Mouse (Mus musculus): ENCODE measurements around the gene Eda. TPM values are rescaled to one million over a fixed set of nuclear protein-coding genes. Genes with fewer than 3 reads are reported as not detected.
"Not testable (repeated sequence)": the region's sequence is repeated elsewhere in the genome, so short reads cannot be mapped to it uniquely, and the experiment has no call there.

Gene Eda
- polyA plus RNA-seq, 1 experiment from 2014 or later = 2.1 TPM

- Histone ChIP-seq H3K27ac (replicated peaks) (no peak overlapping the region), H3K4me3 (no peak overlapping the region), H3K4me2 (replicated peaks) (no peak overlapping the region), H3K9me3 (no peaks in the 10 kb centered on the region), H3K9ac (replicated peaks) (no peak overlapping the region), H3K27me3 (no peaks in the 10 kb centered on the region), H3K36me3 (no peaks in the 10 kb centered on the region), H3K4me1 (no peaks in the 10 kb centered on the region)
- WGBS = 73% methylated on average over 3 of the region's 3 CpGs
- ATAC-seq (replicated peaks) = no peak
Observed at GRCm38 (mm10) chrX:100432311-100432710, 456.9 kb downstream of the Eda start.

- H3K4me2 ChIP-seq (replicated peaks) = not testable (repeated sequence)
Observed at GRCm38 (mm10) chrX:100442617-100443016, 467.2 kb downstream of the Eda start, which contains the start of gene Awat2. Gene Awat2 (minus strand): TSS chrX:100442717.

GRCm38 (mm10) chrX:100443532-100443931, 468.1 kb downstream of the Eda start:
- Histone ChIP-seq H3K9ac (replicated peaks) (no peak overlapping the region), H3K36me3 (no peaks in the 10 kb centered on the region), H3K27ac (replicated peaks) (no peak overlapping the region), H3K4me3 (no peak overlapping the region), H3K9me3 (no peaks in the 10 kb centered on the region), H3K4me2 (replicated peaks) (no peak overlapping the region), H3K4me1 (no peaks in the 10 kb centered on the region), H3K27me3 (no peaks in the 10 kb centered on the region)
- ATAC-seq (replicated peaks) = no peak
- 87% methylated on average over 7 of the region's 7 CpGs for WGBS

More at GRCm38 (mm10) chrX:100442617-100443016, 467.2 kb downstream of the Eda start, which contains the start of gene Awat2:
- H3K9me3 ChIP-seq; H3K9ac ChIP-seq (replicated peaks); H3K27ac ChIP-seq (replicated peaks); H3K36me3 ChIP-seq; H3K4me1 ChIP-seq; H3K27me3 ChIP-seq; H3K4me3 ChIP-seq; ATAC-seq (replicated peaks): not testable (repeated sequence)
- 98% methylated on average over 2 of the region's 2 CpGs for WGBS

MicroRNA genes within 50 kb of the gene (microRNA counts, 519-probe panel; counts per million panel counts)
- microRNA mmu-miR-676 = 2,633 counts per million, percentile 60 among the panel's probes with 10 or more counts

Small RNA genes within 50 kb of the gene (microRNA-seq; reads per million reads assigned to microRNA genes)
- 646 reads per million, percentile 75 among the genes with 10 or more reads in this experiment for gene Mir676

Other genes starting within 250 kb of the Eda start
- 1.4 and 1.5 TPM in 2 replicates for gene Tmem28, start 154.6 kb upstream of the Eda start, polyA plus RNA-seq (2015; fragmentation: Nextera tagmentation; extraction: Ambion mirVana)